Mouse (Mus musculus): Measurements from ENCODE around the gene Pepd. TPM values are rescaled to one million over a fixed set of nuclear protein-coding genes. Genes with fewer than 3 reads are reported as not detected.

Pepd gene
- polyA plus RNA-seq (2016; fragmentation: Nextera tagmentation; extraction: Ambion mirVana), result 60.8 and 64.5 TPM in 2 replicates

- Histone ChIP-seq H3K4me3 (peak within 1 kb of the TSS; percentile 79), H3K27me3 (ENCODE audit: insufficient read depth, poor library complexity, severe bottlenecking) (peaks cover 4% of the 10 kb centered on the region; the same call in 1 of the 2 replicates), H3K27ac (peak within 1 kb of the TSS; percentile 87), H3K36me3 (no peaks in the 10 kb centered on the region), H3K4me1 (peaks cover 17% of the 10 kb centered on the region), H3K9me3 (no peaks in the 10 kb centered on the region)
- peak; percentile 97 for DNase-seq (ENCODE audit: low spot score)
- 8% methylated on average over 44 of the region's 44 CpGs for WGBS
These were observed at the start of gene Pepd for GRCm38 (mm10) chr7:34911919-34912897. TSS of gene Pepd (plus strand) at chr7:34912379.

GRCm38 (mm10) chr7:34867289-34867688, 44.9 kb upstream of the Pepd start:
- DNase-seq (ENCODE audit: low spot score), result no peak
- H3K27me3 ChIP-seq (ENCODE audit: insufficient read depth, poor library complexity, severe bottlenecking), result peaks cover 4% of the 10 kb centered on the region; the same call in 1 of the 2 replicates
- H3K9me3 ChIP-seq, result no peaks in the 10 kb centered on the region
- no peak overlapping the region for H3K27ac ChIP-seq
- H3K4me1 ChIP-seq, result no peaks in the 10 kb centered on the region
- WGBS, result 76% methylated on average over 6 of the region's 6 CpGs
- no peaks in the 10 kb centered on the region for H3K36me3 ChIP-seq
- no peak overlapping the region for H3K4me3 ChIP-seq

- no peak overlapping the region for H3K27ac ChIP-seq
- peaks cover 6% of the 10 kb centered on the region; the same call in 1 of the 2 replicates for H3K27me3 ChIP-seq (ENCODE audit: insufficient read depth, poor library complexity, severe bottlenecking)
- 80% methylated on average over 13 of the region's 13 CpGs for WGBS
- H3K36me3 ChIP-seq, result no peaks in the 10 kb centered on the region
- no peak overlapping the region for H3K4me3 ChIP-seq
- no peaks in the 10 kb centered on the region for H3K4me1 ChIP-seq
- no peaks in the 10 kb centered on the region for H3K9me3 ChIP-seq
- no peak for DNase-seq (ENCODE audit: low spot score)
These were observed 42.5 kb upstream of the Pepd start for GRCm38 (mm10) chr7:34869693-34870092.

- H3K4me1 ChIP-seq, result no peaks in the 10 kb centered on the region
- DNase-seq (ENCODE audit: low spot score), result no peak
- 69% methylated on average over 7 of the region's 7 CpGs for WGBS
- no peak overlapping the region for H3K27ac ChIP-seq
- H3K4me3 ChIP-seq, result no peak overlapping the region
- H3K9me3 ChIP-seq, result no peaks in the 10 kb centered on the region
- H3K27me3 ChIP-seq (ENCODE audit: insufficient read depth, poor library complexity, severe bottlenecking), result peaks cover 3% of the 10 kb centered on the region; the same call in 1 of the 2 replicates
- H3K36me3 ChIP-seq, result no peaks in the 10 kb centered on the region
These were observed 35.4 kb upstream of the Pepd start for GRCm38 (mm10) chr7:34876787-34877186.

GRCm38 (mm10) chr7:34877820-34878219, 34.4 kb upstream of the Pepd start:
- WGBS, result 64% methylated on average over 7 of the region's 7 CpGs
- no peak for DNase-seq (ENCODE audit: low spot score)
- Histone ChIP-seq H3K27me3 (ENCODE audit: insufficient read depth, poor library complexity, severe bottlenecking) (peaks cover 3% of the 10 kb centered on the region; the same call in 1 of the 2 replicates), H3K9me3 (no peaks in the 10 kb centered on the region), H3K27ac (no peak overlapping the region), H3K36me3 (no peaks in the 10 kb centered on the region), H3K4me3 (no peak overlapping the region), H3K4me1 (no peaks in the 10 kb centered on the region)

- Histone ChIP-seq H3K9me3 (no peaks in the 10 kb centered on the region), H3K27me3 (ENCODE audit: insufficient read depth, poor library complexity, severe bottlenecking) (no peaks in the 10 kb centered on the region), H3K27ac (no peak overlapping the region), H3K4me1 (no peaks in the 10 kb centered on the region), H3K4me3 (no peak overlapping the region), H3K36me3 (no peaks in the 10 kb centered on the region)
- DNase-seq (ENCODE audit: low spot score), result no peak
- WGBS, result 67% methylated on average over 6 of the region's 6 CpGs
These were observed 23.7 kb upstream of the Pepd start for GRCm38 (mm10) chr7:34888441-34888840.

- H3K27ac ChIP-seq, result no peak overlapping the region
- 69% methylated on average over 12 of the region's 12 CpGs for WGBS
- H3K9me3 ChIP-seq, result no peaks in the 10 kb centered on the region
- H3K36me3 ChIP-seq, result no peaks in the 10 kb centered on the region
- no peaks in the 10 kb centered on the region for H3K4me1 ChIP-seq
- DNase-seq (ENCODE audit: low spot score), result no peak
- no peaks in the 10 kb centered on the region for H3K27me3 ChIP-seq (ENCODE audit: insufficient read depth, poor library complexity, severe bottlenecking)
- H3K4me3 ChIP-seq, result no peak overlapping the region
These were observed 23.3 kb upstream of the Pepd start for GRCm38 (mm10) chr7:34888891-34889290.

GRCm38 (mm10) chr7:34892845-34893244, 19.3 kb upstream of the Pepd start:
- no peak for DNase-seq (ENCODE audit: low spot score)
- Histone ChIP-seq H3K4me1 (peaks cover 14% of the 10 kb centered on the region), H3K4me3 (no peak overlapping the region), H3K9me3 (no peaks in the 10 kb centered on the region), H3K27ac (no peak overlapping the region), H3K27me3 (ENCODE audit: insufficient read depth, poor library complexity, severe bottlenecking) (no peaks in the 10 kb centered on the region), H3K36me3 (no peaks in the 10 kb centered on the region)
- WGBS, result 88% methylated on average over 1 of the region's 1 CpGs

GRCm38 (mm10) chr7:34896461-34896860, 15.7 kb upstream of the Pepd start:
- no peaks in the 10 kb centered on the region for H3K27me3 ChIP-seq (ENCODE audit: insufficient read depth, poor library complexity, severe bottlenecking)
- peaks cover 14% of the 10 kb centered on the region for H3K4me1 ChIP-seq
- H3K9me3 ChIP-seq, result no peaks in the 10 kb centered on the region
- no peak overlapping the region for H3K27ac ChIP-seq
- H3K4me3 ChIP-seq, result no peak overlapping the region
- WGBS, result 67% methylated on average over 2 of the region's 4 CpGs
- H3K36me3 ChIP-seq, result no peaks in the 10 kb centered on the region
- DNase-seq (ENCODE audit: low spot score), result no peak

- Histone ChIP-seq H3K9me3 (no peaks in the 10 kb centered on the region), H3K27ac (no peak overlapping the region), H3K36me3 (no peaks in the 10 kb centered on the region), H3K27me3 (ENCODE audit: insufficient read depth, poor library complexity, severe bottlenecking) (no peaks in the 10 kb centered on the region), H3K4me1 (peaks cover 14% of the 10 kb centered on the region), H3K4me3 (no peak overlapping the region)
- no peak for DNase-seq (ENCODE audit: low spot score)
- WGBS, result 3% methylated on average over 1 of the region's 1 CpGs
These were observed 15.1 kb upstream of the Pepd start for GRCm38 (mm10) chr7:34897058-34897457.

GRCm38 (mm10) chr7:34910096-34911066, 1.8 kb upstream of the Pepd start:
- Histone ChIP-seq H3K27ac (no peak overlapping the region), H3K4me3 (0 out of 2 replicates have a peak overlapping the region, but pooled peaks have one; percentile 27), H3K36me3 (no peaks in the 10 kb centered on the region), H3K9me3 (no peaks in the 10 kb centered on the region), H3K4me1 (peaks cover 17% of the 10 kb centered on the region), H3K27me3 (ENCODE audit: insufficient read depth, poor library complexity, severe bottlenecking) (peaks cover 4% of the 10 kb centered on the region; the same call in 1 of the 2 replicates)
- DNase-seq (ENCODE audit: low spot score), result no peak
- WGBS, result 35% methylated on average over 24 of the region's 24 CpGs

- Histone ChIP-seq H3K4me3 (no peak overlapping the region), H3K27me3 (ENCODE audit: insufficient read depth, poor library complexity, severe bottlenecking) (peaks cover 4% of the 10 kb centered on the region; the same call in 1 of the 2 replicates), H3K9me3 (no peaks in the 10 kb centered on the region), H3K4me1 (peaks cover 28% of the 10 kb centered on the region), H3K27ac (no peak overlapping the region), H3K36me3 (no peaks in the 10 kb centered on the region)
- no peak for DNase-seq (ENCODE audit: low spot score)
- WGBS, result 88% methylated on average over 9 of the region's 9 CpGs
These were observed 1.8 kb downstream of the Pepd start for GRCm38 (mm10) chr7:34913956-34914355.

All from heart, embryonic 10.5 days (tissue).